Mouse (Mus musculus) A20 (cell line): ENCODE data around the gene Fam83d.
A peak's percentile ranks its signal among the peaks of the same experiment; 100 is the strongest.

Source experiments
- DNase-seq: peaks from one replicate; pipeline ENCODE4 v3.0.0-alpha.2; 2011; ENCODE audit warnings: low read depth, low spot score

Gene Fam83d

DNA sequence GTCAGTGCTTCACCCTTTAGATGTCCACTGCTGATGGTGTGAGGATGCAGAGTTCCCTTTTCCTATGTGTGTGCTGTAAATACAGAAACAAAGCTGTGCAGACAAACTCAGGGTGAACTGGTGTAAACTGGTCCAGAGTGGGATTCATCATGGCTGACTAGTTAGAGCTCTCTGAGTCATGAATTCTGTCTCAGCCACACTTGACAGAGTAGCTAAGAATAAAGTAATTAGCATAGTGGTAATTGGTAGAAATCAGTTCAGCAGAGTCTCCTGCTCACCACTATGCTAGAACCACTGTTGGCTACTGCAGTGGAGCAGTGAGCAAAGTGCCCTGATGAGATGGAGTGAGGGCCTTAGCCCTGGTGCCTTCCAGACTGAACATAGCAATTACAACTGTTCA, 47.8 kb downstream of the Fam83d start:
- DNase-seq: peak; percentile 22

GRCm38 (mm10) chr2:158816239-158816638, 48.3 kb downstream of the Fam83d start:
- peak; percentile 37 for DNase-seq

DNA sequence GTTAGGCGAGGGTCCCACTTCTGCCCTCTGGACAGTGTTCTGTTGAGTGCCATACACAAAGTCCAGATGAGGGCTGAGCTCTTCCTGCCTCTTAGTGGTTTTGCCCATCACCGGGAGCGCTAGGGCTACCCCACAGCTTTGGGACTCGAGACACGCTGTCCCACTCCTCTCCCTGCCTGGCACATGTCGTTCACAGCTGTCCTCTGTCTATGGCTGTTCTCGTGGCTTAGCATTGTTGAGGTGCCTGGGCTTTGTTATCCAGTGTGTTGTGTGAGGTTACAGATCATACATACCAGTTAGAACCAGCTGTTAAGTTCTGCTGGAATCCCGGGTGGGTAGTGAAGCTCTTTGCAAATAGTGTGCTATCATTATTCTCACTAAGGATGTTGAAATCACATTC, 49.8 kb downstream of the Fam83d start:
- DNase-seq: no peak

DNA sequence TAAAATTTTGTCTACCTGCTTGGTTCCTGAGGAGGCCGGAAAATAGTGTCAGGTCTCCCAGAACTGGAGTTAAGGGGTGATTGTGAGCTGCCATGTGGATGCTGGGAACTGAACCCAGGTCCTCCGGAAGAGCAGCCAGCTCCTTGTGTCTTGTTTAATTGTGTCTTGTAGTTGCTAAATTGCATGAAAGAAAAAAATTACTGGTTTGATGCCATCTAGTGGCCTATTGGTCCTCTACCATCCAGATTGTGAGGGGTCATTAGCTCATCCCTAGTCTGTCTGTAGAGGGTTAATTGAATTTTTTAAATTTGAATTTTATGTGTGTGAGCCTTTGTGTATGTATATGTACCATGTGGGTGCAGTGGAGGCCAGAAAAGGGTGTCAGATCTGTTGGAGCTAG, 60.2 kb downstream of the Fam83d start:
- DNase-seq: peak; percentile 22

DNA sequence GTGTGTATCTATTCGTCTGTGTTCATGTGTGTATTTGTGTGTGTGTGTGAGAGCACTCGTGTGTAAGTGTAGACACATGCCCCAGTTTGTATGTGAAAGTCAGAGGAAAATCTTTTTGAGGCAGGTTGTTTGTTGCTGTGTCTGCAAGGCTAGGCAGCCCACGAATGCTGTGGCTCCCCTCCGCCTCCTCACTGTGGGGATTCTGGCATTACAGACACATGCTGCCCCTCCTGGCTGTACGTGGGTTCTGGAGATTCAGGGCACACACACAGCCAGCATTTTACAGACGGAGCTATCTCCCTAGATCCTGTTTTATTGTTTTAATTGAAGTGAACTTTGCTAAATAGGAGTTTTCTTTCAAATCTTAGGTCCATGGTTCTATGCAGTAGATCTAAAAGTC, 61.9 kb downstream of the Fam83d start:
- DNase-seq: no peak

DNA sequence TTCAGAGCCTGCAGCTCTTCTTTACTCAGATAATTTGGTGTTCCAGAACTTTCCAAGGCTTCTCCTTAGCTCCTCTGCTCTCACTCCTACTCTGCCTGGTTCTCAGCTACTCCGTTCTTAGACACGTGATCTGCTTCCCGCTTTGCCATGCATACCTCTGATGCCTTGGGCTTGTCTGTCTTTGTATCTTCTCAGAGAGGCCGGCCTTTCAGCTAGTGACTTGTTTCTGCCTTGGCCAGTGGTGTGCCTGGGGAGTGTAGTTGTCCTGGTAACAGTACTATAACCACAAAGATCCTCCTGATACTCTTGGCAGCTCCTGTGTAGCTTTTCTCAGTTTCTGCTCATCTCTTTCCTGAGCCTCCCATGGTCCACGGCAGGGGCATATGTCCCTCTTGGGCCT, 65.3 kb downstream of the Fam83d start:
- no peak for DNase-seq

- no peak for DNase-seq
Measured at GRCm38 (mm10) chr2:158833645-158834044, 65.8 kb downstream of the Fam83d start.
